Mouse (Mus musculus) activated CD4-positive, CD25-positive, alpha-beta regulatory T cell, adult 4 months (primary cell): ENCODE measurements around the gene Thoc3. TPM values are rescaled to one million over a fixed set of nuclear protein-coding genes. Genes with fewer than 3 reads are reported as not detected.

ENCODE experiments used
- ATAC-seq: one replicate; pipeline ENCODE4 v1.8.0; 2017
- polyA plus RNA-seq, 2 experiments: library from polyadenylated mRNA; unstranded; fragments of 100-300 nt; shearing (Covaris generic); gene quantifications; one replicate each; pipeline ENCODE4 v1.2.1; 2017

Gene Thoc3
- polyA plus RNA-seq, 2 experiments from 2014 or later, result 31.5 to 33.0 TPM

DNA sequence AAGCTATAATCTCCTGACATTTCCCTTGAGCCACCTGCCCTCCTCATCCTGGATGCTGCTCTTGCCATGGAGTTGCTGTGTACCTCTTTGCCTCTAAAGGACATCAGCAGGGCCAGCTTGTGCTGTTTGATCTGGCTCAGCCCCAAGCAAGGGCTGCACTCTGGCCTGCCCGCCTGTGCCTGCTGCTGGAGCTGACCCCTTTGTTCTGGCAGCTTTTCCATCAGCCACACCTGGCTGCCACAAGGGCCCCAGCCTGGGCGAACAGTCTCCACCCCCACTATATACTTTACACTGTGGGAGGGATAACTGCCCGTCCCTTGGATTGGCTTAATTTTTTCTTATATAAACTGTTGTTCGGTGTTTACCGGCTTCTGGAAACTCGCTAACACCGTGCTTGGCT, 28.7 kb downstream of the Thoc3 start:
- ATAC-seq, result no peak

DNA sequence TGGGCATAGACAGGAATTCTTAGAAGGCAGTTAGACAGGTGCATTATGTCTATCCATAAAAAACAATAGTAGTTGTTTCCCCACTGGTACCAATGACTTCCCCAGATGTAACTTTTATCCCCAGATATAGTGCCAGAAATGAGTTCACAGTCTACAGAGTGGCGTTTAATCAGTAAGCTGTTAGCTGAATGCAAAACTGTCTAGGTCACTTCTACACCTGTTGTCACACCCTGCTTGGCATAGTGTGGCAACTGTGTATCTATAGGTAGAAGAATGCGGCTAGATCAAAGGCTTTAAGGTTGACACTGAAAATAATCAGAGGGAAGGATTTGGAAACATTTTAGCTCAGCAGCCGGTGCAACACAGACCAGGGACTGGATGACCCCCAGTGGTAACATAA, 29.8 kb downstream of the Thoc3 start:
- no peak for ATAC-seq

DNA sequence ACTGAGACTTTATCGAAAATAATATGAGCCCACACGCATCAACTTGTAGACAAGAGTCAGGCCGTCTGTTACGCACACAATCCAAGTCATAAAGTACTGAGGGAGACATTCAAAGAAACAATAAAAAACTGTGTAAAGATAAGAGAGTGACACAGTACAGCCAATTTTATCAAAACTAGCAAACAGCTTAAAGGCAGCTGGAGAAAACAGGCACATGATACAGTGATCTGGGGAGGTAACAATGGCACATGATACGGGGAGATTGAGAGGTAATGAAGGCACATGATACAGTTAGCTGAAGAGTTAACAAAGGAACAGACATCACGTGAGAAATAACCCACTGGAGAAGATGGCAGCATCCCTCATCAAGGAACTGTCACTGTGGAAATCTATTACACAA, 31.6 kb downstream of the Thoc3 start:
- no peak for ATAC-seq

DNA sequence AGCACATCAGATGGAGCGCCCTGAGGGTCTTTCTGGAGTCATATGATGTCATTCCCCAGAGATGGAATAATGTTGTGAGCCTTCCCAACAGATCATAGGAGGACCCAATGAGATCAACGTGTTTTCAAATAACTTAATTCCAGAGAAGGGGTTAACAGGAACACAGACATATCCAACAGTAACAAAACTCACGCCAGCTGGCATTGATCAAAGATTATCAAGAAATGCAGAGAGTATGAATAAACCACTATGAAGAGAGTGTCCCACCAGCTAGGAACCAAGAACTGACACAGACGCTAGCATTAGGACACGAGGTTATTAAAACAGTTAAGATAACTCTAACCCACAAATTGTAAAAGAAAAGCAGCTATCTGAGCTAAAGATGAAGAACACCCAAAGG, 32.0 kb downstream of the Thoc3 start:
- ATAC-seq, result no peak

DNA sequence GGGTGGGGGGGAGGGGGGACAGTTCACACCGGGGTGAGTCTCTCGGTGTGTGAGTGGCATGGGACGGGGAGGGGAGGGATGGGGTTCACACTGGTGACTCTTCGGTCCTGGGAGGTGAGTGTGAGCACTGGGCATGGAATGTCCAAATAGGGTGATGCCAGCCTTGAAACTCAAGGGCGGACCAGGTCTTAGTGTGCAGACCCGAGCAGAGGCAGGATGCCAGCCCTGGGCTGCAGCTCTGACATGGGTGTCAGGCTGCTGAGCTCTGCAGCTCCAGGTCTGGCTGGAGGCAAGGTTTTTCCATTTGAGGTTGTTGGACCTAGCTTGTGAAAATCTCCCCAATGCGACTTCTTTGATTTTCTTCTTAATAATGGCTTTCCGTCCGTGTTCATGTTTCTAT, 37.5 kb downstream of the Thoc3 start:
- no peak for ATAC-seq

DNA sequence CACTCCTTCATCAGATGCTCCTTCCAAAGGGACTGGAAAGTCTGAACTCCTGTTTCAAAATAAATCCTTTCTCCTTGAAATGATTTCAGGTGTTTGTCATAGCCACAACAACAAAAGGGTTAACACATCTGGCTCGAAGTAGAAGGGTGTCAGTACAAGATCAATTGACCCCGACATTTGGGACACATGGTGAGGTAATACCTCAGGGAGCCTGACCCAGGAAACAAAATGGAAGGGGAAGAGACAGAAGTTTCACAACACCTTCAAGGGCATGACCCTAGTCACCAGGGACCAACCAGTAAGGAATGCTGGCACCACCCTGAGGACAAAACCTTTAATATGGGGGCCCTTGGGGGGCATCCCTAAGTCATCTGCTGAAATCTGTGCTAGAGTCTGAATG, 38.6 kb downstream of the Thoc3 start:
- no peak for ATAC-seq

DNA sequence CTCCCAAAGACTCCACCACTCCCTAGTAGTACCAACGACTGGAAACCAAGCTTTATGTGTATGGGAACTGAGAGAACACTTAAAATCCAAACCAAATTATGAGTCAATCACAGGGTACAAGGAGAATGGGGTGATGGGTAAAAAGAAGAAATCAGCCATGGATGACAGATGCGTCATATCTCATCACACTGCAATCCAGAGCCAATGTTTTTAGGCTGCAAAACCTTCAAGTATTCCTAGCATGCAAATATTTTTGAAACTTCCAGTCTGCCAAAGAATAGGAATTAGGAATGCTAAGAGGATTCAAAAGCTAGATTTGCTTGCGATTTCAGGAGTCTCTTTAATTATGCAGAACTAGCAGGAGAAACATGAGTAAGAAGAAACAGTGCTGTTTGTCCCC, 39.9 kb downstream of the Thoc3 start:
- no peak for ATAC-seq

- no peak for ATAC-seq
Observed at GRCm38 (mm10) chr13:54426781-54427655, 41.6 kb downstream of the Thoc3 start.

- ATAC-seq, result no peak
Observed at GRCm38 (mm10) chr13:54425269-54425668, 43.4 kb downstream of the Thoc3 start.

DNA sequence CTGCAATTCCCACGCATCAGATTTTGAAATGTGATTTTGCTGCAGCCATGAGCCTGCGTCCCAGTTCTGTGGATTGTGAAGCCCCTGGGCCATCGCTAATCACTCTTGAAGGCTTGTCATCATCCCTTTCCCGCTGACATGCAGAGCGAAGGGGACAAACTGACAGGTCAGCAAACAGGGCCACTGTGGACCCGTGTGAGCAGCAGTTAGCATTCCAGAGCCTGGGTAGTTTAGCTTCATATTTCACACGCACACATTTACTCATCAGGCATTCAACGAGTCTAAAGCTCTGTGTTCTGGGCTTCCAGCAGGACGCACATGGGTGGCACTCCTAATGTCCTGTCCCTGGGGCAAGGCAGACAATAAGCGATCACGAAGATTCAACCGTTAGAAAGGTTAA, 48.4 kb downstream of the Thoc3 start:
- no peak for ATAC-seq

GRCm38 (mm10) chr13:54418781-54419327, 49.8 kb downstream of the Thoc3 start:
- no peak for ATAC-seq

GRCm38 (mm10) chr13:54415059-54415458, 53.6 kb downstream of the Thoc3 start:
- ATAC-seq, result no peak

GRCm38 (mm10) chr13:54412721-54413120, 55.9 kb downstream of the Thoc3 start:
- no peak for ATAC-seq

- ATAC-seq, result no peak
Observed at GRCm38 (mm10) chr13:54412236-54412635, 56.4 kb downstream of the Thoc3 start.

- ATAC-seq, result no peak
Observed at GRCm38 (mm10) chr13:54411656-54412055, 57.0 kb downstream of the Thoc3 start.

Other genes starting within 250 kb of the Thoc3 start
- gene Cplx2, start 97.5 kb downstream of the Thoc3 start, polyA plus RNA-seq, result not detected
- gene Simc1, start 34.9 kb upstream of the Thoc3 start, polyA plus RNA-seq, result 1 to 10 TPM; 6.7 to 7.9 TPM
- 10 to 100 TPM; 63.3 to 66.3 TPM for gene 4833439L19Rik, start 96.6 kb upstream of the Thoc3 start, polyA plus RNA-seq
- 1 to 10 TPM; 2.7 to 6.6 TPM for gene Arl10, start 106.2 kb upstream of the Thoc3 start, polyA plus RNA-seq
- 10 to 100 TPM; 64.0 to 66.2 TPM for gene Nop16, start 121.2 kb upstream of the Thoc3 start, polyA plus RNA-seq
- gene Higd2a, start 121.4 kb upstream of the Thoc3 start, polyA plus RNA-seq, result 100 to 1,000 TPM; 130 to 146 TPM
- gene Cltb, start 142.5 kb upstream of the Thoc3 start, polyA plus RNA-seq, result 10 to 100 TPM; 11.7 TPM
- gene Faf2, start 152.9 kb upstream of the Thoc3 start, polyA plus RNA-seq, result 10 to 100 TPM; 80.6 to 89.1 TPM
- gene Rnf44, start 225.1 kb upstream of the Thoc3 start, polyA plus RNA-seq, result 10 to 100 TPM; 23.3 to 31.2 TPM
- gene Cdhr2, start 232.6 kb upstream of the Thoc3 start, polyA plus RNA-seq, result under 1 TPM in 1 of 2 experiments, not detected in 1; 0.08 TPM